Mouse (Mus musculus) cerebellum, adult 2 months (tissue): Measurements from ENCODE around the gene Rilp. TPM values are rescaled to one million over a fixed set of nuclear protein-coding genes. Genes with fewer than 3 reads are reported as not detected.

ENCODE experiments used
- DNase-seq, 2 experiments: peaks; one replicate each; pipeline ENCODE4 v3.0.0; 2021
- H3K27ac ChIP-seq: fragments of 200-500 bp; 2 replicates; pipeline ENCODE4 v1.5.1; 2012; ENCODE audit warnings: low read length, control low read depth, inconsistent platforms; ENCODE audit not compliant: insufficient read depth
- H3K27me3 ChIP-seq: fragments of 200-500 bp; 2 replicates; pipeline ENCODE4 v1.6.1; 2012; ENCODE audit warnings: inconsistent platforms, mild to moderate bottlenecking, low read length, moderate library complexity; ENCODE audit not compliant: control insufficient read depth, insufficient read depth
- H3K4me1 ChIP-seq: fragments of 200-500 bp; 2 replicates; pipeline ENCODE4 v1.6.1; 2011; ENCODE audit warnings: low read length; ENCODE audit not compliant: control insufficient read depth, insufficient read depth
- H3K4me3 ChIP-seq: fragments of 200-500 bp; replicated peaks from 2 replicates; pipeline ENCODE3; 2011; ENCODE audit warnings: mild to moderate bottlenecking, low read depth, low read length, control low read depth; ENCODE audit not compliant: insufficient read depth
- CTCF ChIP-seq: fragments of 200-500 bp; IDR thresholded peaks from 2 replicates; pipeline ENCODE4 v1.5.1; 2011; ENCODE audit warnings: low read depth, mild to moderate bottlenecking, control low read depth, low read length, moderate library complexity, borderline replicate concordance; ENCODE audit not compliant: insufficient read depth
- POLR2A ChIP-seq: fragments of 200-500 bp; IDR thresholded peaks from 2 replicates; pipeline ENCODE4 v1.6.1; 2011; ENCODE audit warnings: low read length, control low read depth, borderline replicate concordance; ENCODE audit not compliant: insufficient read depth
- WGBS: fragments of 180-500 bp; shearing (Covaris S2); methylation state at CpG from one replicate; pipeline ENCODE4 v1.1.7; 2018; 5-methylcytosine and 5-hydroxymethylcytosine counted together
- polyA plus RNA-seq: library from polyadenylated mRNA; depleted of rRNA; stranded (reverse); fragments of >200 nt; gene quantifications from 2 replicates; pipeline ENCODE4 v1.2.3, GENCODE M21; 2012

Gene Rilp
- polyA plus RNA-seq, 1 experiment: 5.4 TPM

GRCm38 (mm10) chr11:75508904-75509303 is 990 bp upstream of the Rilp start:
- no peak for DNase-seq
- peaks cover 4% of the 10 kb centered on the region; the same call in 1 of the 2 replicates for H3K4me1 ChIP-seq
- TF ChIP-seq CTCF: no peak
- no peak for TF ChIP-seq POLR2A
- no peaks in the 10 kb centered on the region for H3K27me3 ChIP-seq
- H3K27ac ChIP-seq: no peak overlapping the region
- no peak overlapping the region for H3K4me3 ChIP-seq
- 78% methylated on average over 8 of the region's 8 CpGs for WGBS

- peak; percentile 92 to 94 for DNase-seq
- Histone ChIP-seq H3K27ac (peak overlapping the region; percentile 30), H3K4me1 (peaks cover 4% of the 10 kb centered on the region; the same call in 1 of the 2 replicates), H3K4me3 (peak overlapping the region; percentile 62), H3K27me3 (no peaks in the 10 kb centered on the region)
- TF ChIP-seq CTCF (peak; percentile 81), POLR2A (0 out of 2 replicates have a peak, but pooled peaks have one; percentile 41)
- under 1% methylated on average over 24 of the region's 24 CpGs for WGBS
Measured at GRCm38 (mm10) chr11:75510627-75510993, 716 bp downstream of the Rilp start.

DNA sequence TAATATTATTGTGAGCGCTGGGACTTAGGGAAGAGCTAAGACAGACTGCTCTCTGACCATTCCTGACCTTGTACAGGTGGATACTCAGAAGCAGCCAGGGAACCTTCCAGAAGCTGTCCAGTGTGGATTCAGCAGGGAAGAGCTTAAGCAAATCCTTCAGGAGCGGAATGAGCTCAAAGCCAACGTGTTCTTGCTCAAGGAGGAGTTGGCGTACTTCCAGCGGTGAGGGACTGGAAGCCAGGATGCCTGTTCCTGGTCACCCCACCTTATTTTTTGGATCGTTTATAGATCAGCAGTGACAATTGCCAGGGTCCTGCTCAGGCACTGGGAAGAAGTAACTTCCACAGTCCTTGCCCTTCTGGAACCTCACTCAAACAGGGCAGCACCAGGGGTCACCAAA is 1.3 kb downstream of the Rilp start:
- peak; percentile 53 to 54 for DNase-seq
- H3K27me3 ChIP-seq: no peaks in the 10 kb centered on the region
- no peak overlapping the region for H3K4me3 ChIP-seq
- 36% methylated on average over 6 of the region's 6 CpGs for WGBS
- H3K27ac ChIP-seq: 0 out of 2 replicates have a peak overlapping the region, but pooled peaks have one; percentile 4
- peaks cover 4% of the 10 kb centered on the region; the same call in 1 of the 2 replicates for H3K4me1 ChIP-seq
- TF ChIP-seq POLR2A: no peak
- no peak for TF ChIP-seq CTCF

DNA sequence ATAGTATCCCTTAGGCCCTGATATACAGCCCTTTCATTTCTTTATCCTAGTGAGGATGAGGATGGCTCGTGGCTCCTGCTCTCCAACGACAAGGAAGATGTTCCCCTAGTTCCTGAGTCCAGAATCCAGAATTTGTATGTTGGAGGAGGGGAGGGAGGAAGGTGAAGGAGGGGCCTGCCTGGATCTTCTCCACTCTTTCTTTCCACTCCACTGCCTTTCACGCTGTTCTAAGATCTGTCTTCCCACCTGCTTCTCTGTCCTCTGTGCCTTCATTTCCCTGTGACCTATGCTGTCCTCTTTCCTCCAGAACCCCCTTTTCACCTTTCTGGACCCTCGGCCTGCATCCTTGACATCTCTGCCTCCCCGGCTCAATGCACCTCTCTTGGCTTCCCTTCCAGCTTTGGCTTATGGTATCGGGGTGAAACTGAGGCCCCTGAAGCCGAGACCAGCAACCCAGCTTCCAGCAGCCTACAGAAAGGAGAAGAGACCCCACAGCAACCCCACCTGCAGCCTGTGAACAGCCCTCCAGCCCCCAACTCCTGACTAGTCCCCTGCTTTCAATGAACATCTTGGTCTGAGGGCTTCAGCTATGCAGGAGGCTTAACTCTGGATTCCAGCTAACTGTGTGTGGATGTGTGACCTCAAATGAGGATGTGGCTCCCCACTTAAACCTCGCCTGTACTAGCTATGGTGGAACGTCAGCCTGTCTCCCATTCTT is 2.6 kb downstream of the Rilp start:
- TF ChIP-seq CTCF (no peak), POLR2A (no peak)
- peaks cover 4% of the 10 kb centered on the region; the same call in 1 of the 2 replicates for H3K4me1 ChIP-seq
- 70% methylated on average over 9 of the region's 9 CpGs for WGBS
- no peak overlapping the region for H3K4me3 ChIP-seq
- DNase-seq: no peak
- no peak overlapping the region for H3K27ac ChIP-seq
- no peaks in the 10 kb centered on the region for H3K27me3 ChIP-seq

DNA sequence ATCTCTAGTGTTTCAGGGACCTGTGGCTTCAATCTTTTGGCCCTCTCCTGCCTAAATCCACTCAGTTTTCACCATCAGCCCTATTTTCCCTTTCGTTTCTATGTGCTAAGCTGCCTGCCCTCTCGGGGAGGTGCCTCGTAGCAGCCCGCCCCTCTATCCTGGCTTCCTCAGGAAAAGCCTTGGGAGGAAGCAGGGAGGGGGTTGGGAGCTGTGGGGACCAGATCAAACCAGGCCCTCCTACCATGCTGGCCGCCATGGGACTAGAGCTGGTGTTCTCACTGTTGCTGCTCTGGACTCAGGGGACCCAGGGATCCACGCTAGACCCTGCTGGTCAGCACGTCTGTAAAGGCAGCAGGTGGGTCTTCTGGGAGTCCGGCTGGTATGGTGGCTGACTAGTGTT is 3.4 kb downstream of the Rilp start, which contains the start of gene Scarf1:
TSS of gene Scarf1 (plus strand) at position 205 of the 400 bp plus-strand sequence.
- H3K4me1 ChIP-seq: peaks cover 4% of the 10 kb centered on the region; the same call in 1 of the 2 replicates
- WGBS: 74% methylated on average over 8 of the region's 8 CpGs
- H3K4me3 ChIP-seq: no peak within 1 kb of the TSS
- H3K27ac ChIP-seq: no peak within 1 kb of the TSS
- no peaks in the 10 kb centered on the region for H3K27me3 ChIP-seq
- DNase-seq: no peak
- TF ChIP-seq CTCF (no peak), POLR2A (no peak)

- WGBS: 88% methylated on average over 25 of the region's 25 CpGs
- Histone ChIP-seq H3K4me1 (peaks cover 4% of the 10 kb centered on the region; the same call in 1 of the 2 replicates), H3K27me3 (no peaks in the 10 kb centered on the region), H3K27ac (no peak overlapping the region), H3K4me3 (no peak overlapping the region)
- DNase-seq: no peak
- TF ChIP-seq POLR2A (no peak), CTCF (no peak)
Measured at GRCm38 (mm10) chr11:75515186-75515585, 5.3 kb downstream of the Rilp start.

DNA sequence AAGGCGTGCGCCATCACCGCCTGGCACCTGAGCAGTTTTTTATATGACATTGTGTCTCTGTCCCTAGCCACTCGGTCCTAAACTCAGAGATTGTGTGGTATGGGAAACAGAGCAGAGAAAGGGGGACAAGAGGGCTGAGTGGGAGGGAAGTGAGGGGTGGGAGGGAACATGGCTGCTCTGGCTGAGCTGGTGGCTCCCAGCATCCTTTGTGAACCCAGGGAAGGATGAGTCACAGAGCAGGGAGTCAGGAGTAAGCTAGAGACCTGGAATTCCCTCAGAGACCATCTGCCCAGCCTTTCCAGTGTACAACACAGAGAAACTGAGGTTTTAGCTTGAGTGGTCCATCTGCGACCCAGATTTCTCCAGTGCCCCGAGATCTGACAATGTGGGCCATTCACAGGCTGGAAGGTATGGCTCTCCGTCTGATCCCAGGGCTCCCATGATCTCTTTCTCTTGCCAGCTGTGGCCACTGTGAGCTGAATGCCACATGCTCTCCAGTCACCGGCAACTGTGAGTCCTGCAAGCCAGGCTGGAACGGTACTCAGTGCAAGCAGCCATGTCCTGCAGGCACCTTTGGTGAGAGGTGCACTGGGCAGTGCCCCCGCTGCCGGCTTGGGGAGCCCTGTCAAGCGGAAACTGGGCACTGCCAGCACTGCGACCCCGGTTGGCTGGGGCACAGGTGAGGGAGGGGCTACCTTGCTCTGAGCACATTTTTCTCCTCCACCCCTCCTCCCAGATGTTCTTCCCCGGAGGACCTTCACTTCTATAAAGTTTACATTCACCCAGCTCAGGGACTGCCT is 10.1 kb downstream of the Rilp start:
- H3K27ac ChIP-seq: no peak overlapping the region
- no peak for DNase-seq
- no peaks in the 10 kb centered on the region for H3K27me3 ChIP-seq
- WGBS: 57% methylated on average over 15 of the region's 15 CpGs
- TF ChIP-seq CTCF: no peak
- no peak for TF ChIP-seq POLR2A
- no peak overlapping the region for H3K4me3 ChIP-seq
- no peaks in the 10 kb centered on the region; the same call in 1 of the 2 replicates for H3K4me1 ChIP-seq
